Mouse (Mus musculus) heart, adult 11 months (tissue): Measurements from ENCODE around the gene Gm17617.
A peak's percentile ranks its signal among the peaks of the same experiment; 100 is the strongest.

Source experiments
- DNase-seq: peaks from one replicate; pipeline ENCODE4 v3.0.0; 2022

The Gm17617 gene

DNA sequence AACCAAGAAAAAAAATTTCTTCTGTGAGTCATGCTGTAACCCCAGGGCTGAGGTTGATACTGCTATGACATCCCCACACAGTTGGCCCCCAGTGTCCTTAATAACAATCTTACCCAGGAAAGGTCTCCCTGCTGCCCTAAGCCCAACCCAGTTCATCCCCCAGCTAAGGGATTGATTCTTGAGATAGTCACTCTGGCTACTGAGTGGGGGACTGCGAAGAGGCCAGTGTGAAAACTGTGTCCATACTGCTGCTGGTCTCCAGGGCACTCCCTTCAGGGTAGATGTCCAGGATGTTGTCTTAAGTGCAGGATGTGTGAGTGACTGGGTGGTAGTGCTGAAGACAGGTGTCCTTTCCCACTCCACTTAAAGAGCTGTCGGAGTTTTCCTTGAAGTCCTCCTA is at the start of gene Gm17617:
TSS of gene Gm17617 (minus strand) at position 101 of the 400 bp plus-strand sequence.
- no peak for DNase-seq

GRCm38 (mm10) chr13:55182173-55182894 is 49.0 kb upstream of the Gm17617 start:
- DNase-seq: peak; percentile 98

GRCm38 (mm10) chr13:55181786-55182172 is 48.4 kb upstream of the Gm17617 start:
- peak; percentile 87 for DNase-seq

- no peak for DNase-seq
These were observed 46.2 kb upstream of the Gm17617 start for GRCm38 (mm10) chr13:55179591-55179990.

DNA sequence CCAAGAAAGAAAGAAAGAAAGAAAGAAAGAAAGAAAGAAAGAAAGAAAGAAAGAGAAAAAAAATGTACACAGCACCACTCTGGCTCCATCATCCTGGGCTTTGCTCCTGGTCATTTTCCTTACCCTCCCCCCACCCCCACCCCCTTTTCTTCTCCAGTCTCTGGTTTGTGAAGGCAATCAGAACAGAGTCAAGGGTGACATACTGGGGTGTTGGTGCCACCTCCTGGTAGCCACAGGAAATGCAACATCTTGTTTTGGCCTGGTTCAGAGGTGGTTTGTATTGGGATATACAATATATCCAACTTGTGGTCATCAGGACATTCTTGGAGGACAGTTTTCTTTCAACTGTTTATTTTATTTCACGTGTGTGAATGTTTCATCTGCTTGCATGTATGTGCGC is 45.2 kb upstream of the Gm17617 start:
- DNase-seq: peak; percentile 95

DNA sequence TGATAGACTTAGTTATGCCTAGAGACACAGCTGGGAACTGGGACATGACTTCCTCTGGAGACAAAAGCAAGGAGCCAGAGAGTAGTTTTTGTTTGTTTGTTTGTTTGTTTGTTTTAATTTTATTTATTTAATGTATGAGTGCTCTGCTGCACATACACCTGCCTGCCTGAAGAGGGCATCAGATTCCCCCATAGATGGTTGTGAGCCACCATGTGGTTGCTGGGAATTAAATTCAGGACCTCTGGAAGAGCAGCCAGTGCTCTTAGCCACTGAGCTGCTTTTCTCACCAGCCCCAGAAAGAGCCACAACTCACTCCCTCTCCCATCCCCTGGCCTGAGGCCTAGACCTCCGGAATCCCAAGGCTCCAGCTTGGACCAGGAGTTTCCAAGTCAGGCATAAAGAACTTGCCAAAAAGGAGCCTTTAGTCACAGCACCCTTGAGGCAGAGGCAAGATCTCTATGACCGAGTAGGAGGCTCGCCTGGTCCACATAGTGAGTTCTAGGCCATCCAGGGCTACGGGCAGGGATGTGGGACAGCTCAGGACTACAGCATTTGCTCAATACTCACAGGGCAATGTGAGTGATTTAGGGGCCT is 44.7 kb upstream of the Gm17617 start:
- DNase-seq: peak; percentile 98

GRCm38 (mm10) chr13:55176265-55176664 is 42.9 kb upstream of the Gm17617 start:
- no peak for DNase-seq

DNA sequence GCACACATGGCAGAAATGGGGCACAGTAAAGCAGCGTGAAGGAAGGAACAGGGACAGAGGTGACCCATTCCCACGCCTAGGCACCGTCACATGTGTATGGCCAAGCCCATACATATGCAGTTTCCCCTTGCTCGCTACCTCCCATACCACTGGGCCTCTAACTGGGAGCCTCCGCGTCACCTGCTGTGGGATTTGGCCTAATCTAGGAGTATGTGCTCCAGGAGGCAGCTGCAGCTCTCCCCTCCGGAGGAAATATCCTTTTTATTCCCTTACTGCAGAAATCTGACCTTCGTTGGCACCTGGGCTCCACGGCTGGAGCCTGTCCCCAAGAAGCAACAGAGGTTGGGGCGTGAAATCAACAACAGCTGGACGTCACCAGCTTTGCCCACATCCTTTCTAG is 41.0 kb upstream of the Gm17617 start:
- no peak for DNase-seq

GRCm38 (mm10) chr13:55172336-55172770 is 39.0 kb upstream of the Gm17617 start:
- DNase-seq: no peak

DNA sequence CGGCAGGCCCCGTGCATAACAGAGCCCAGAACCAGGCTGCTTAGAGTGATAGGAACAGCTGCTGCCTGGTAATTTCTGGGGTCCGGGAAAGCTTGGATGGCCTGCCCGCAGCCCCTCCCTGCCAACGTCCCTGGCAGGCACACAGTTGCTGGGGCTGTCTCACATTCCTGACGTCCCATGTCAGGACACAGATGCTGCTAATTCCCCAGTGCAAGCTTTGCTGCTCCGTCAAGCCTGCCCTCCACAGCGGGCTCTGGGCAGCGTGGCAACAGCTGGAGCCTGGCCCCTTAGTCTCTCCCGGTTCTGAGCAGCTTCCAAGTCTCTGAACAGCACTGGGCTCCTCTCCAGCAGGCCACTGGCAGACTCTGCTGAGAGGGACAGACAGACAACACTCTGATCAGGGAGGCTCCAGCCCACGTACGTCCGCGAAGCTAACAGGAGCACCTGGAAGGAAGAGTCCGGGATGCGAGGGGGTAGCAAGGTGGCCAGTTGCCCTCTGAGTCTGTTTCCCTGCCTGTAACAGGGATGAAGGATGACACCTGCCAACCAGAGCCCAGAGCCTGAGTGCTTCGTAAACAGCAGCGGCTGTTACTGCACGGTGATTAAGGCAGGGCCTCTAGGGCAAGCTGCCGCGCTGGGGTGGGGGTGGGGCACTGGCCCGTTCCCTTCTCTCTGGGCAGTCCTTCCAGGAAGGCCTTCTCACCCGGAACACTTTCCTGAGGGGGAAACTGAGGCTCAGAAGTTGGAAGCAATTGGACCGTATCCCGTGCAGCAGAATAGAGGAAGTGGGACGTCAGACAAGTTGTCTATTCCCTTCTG is 38.4 kb upstream of the Gm17617 start:
- peak; percentile 97 for DNase-seq

DNA sequence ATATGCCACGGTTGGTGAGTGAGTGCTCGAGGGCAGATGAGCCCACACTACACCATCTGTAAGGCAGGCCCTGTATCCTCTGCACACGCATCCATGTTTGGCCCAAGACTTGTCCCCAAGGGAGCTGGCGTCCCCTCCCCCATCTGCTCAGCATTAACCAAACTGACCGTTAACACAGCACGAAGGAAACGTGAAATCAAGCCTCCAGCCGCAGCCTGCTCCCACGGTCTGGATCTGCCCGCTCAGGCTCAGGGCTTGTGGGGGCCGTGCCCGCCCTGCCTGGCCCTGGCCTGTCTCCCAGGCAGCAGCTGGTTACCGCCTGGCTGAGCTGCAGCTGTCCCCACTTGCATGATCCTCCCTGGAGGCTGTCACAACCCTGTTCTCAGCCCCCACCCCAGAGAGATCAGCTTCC is 35.6 kb upstream of the Gm17617 start:
- peak; percentile 98 for DNase-seq

- no peak for DNase-seq
These were observed 34.9 kb upstream of the Gm17617 start for GRCm38 (mm10) chr13:55168255-55168654.

DNA sequence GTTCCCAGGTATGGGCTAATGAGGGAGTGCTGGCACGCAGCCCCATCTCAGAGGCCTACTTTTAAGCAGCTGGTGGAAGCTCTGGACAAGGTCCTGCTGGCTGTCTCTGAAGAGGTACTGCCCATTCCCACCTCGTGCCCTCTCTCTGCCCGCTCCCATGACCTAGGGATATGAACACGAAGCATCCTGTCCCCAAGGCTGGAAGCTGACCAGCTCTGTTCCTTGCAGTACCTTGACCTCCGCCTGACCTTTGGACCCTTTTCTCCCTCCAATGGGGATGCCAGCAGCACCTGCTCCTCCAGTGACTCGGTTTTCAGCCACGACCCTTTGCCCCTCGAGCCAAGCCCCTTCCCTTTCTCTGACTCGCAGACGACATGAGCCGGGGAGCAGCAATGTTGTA is 34.5 kb upstream of the Gm17617 start:
- peak; percentile 90 for DNase-seq

DNA sequence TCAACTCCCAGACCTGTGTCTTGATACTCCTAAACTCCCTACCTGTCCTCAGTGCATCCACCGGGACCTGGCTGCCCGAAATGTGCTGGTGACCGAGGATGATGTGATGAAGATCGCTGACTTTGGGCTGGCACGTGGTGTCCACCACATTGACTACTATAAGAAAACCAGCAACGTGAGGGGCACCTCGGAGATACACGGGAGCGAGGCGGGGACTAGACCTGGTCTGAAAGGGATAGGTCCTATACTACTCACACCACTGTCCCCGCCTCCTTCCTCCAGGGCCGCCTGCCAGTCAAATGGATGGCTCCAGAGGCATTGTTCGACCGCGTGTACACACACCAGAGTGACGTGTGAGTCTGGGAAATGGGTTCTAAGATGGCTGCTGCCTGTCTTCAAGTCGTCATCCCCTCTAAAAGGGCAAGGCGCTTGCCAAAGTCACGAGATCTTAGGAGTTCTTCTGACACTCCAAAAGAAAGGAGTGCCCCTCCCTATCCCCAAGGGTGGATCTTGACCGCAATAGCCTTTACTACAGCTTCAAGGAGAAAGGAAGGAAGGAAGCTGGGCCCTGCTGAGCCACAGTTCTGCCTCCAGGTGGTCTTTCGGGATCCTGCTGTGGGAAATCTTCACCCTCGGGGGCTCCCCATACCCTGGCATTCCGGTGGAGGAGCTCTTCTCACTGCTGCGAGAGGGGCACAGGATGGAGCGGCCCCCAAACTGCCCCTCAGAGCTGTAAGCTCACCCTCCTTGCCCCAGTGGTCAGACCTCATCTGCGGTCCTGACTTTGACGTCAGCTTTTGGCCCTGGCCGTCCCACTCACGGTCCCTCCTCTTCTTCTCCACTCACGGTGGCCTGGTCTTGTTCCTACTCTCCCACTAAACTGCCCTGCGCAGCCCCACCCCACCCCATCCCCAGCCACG is 33.7 kb upstream of the Gm17617 start:
- DNase-seq: peak; percentile 88

- peak; percentile 86 for DNase-seq
These were observed 32.5 kb upstream of the Gm17617 start for GRCm38 (mm10) chr13:55165831-55166339.

- DNase-seq: peak; percentile 94
These were observed 30.2 kb upstream of the Gm17617 start for GRCm38 (mm10) chr13:55163553-55163952.

GRCm38 (mm10) chr13:55162365-55162764 is 29.0 kb upstream of the Gm17617 start:
- DNase-seq: peak; percentile 77

DNA sequence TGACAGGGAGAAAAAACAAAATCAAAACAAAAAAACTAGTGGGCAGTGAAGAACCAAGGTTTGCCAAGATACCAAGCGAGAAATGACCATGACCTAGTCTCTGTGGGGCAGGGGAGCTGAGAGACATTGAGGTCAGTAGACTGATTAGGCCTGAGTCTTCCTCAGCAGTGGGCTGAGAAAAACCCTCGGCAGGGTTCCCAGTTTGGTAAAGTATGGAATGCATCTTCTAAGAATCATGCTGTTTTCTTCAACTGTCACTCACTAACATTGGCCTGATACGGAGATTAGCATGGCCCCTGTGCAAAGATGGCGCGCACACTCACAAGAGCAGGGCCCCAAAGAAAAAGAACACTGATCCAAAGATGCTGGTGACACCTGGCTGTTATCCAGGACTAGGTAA is 20.6 kb upstream of the Gm17617 start:
- no peak for DNase-seq

GRCm38 (mm10) chr13:55152621-55153415 is 19.5 kb upstream of the Gm17617 start, which contains the start of gene Fgfr4:
Gene Fgfr4, plus strand, starts transcription at chr13:55152640.
- peak; percentile 89 for DNase-seq

DNA sequence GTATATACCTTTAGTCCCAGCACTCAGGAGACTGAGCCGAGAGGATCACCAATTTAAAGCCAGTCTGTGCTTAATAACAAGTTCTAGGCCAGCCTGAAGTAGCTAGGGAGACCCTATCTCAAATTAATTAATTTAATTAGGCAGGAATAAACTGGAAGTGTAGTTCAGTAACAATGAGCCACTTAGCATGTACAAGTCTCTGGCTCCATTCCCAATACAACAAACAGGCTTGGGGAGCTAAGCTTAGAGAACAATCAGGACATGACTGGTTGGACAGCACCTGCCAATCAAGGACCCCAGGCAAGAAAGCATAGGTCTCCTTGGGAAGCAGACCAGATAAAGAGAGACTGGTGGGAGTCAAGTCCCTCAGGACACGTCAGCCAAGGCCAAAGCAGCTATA is 6.9 kb upstream of the Gm17617 start:
- DNase-seq: no peak

DNA sequence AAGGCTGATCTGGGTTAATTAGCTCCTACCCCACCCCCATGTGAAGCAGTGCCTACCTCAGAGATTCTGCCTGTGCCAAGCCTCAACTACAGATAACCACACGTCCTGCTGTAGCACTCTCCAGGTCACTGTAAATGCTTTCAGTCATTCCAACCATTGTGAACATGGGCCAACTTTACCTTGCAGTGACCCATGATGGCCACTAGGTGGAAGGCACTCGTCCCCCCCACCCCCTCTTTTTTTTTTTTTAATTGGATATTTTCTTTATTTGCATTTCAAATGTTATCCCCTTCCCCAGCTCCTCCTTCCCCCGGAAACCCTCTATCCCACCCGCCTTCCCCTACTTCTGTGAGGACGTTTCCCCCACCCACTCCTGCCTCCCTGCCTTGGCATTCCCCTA is 2.0 kb upstream of the Gm17617 start:
- DNase-seq: no peak
